Mouse (Mus musculus) frontal cortex, postnatal 36 days (tissue): ENCODE measurements around the gene Mns1.
"Not testable (repeated sequence)": the region's sequence is repeated elsewhere in the genome, so short reads cannot be mapped to it uniquely, and the experiment has no call there.

Experiments used
- DNase-seq, 2 experiments: peaks; one replicate each; pipeline ENCODE4 v3.0.0; 2022; ENCODE audit warnings: low spot score in 2 of 2

The Mns1 gene

DNA sequence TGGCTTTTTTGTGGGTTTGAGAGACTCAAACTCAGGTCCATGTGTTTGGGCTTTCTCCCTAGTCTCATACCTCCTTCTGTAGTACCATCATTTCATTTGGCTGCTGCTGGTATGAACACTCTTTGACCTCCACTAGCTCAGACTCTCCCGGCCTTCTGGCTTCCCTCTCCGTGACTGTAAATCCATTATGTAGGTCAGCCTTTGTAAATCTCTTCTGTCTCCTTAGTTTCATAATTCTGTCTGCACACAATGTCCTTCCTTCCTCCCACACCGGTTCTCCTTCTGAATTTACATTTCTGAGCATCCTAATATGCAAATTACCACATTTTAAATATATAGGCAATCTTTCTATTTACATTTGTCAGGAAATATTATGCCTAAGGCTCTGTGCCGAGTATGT is 9.9 kb upstream of the Mns1 start:
- peak in 1 of 2 experiments; percentile 2 for DNase-seq

- no peak for DNase-seq
These were observed 2.9 kb upstream of the Mns1 start for GRCm38 (mm10) chr9:72434876-72435275.

DNA sequence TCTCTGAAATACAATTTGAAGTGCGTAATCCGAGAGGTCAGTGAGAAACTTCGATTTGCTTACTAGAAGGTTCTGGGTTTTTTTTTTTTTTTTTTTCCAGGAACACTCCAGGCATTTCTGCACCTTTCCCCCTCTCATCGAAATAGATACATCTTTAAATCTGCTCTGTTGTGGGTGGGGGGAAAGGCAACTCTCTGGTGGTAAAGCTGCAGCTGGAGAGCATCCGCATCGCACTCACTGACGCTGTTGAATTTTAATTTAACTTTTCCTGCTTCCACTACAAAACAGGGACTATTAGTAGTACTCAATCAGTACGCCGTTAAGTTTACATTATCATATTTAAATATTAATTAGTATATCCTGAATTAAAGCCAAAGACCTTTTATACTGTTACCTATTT is 938 bp downstream of the Mns1 start:
- no peak for DNase-seq

GRCm38 (mm10) chr9:72440358-72440757 is 2.5 kb downstream of the Mns1 start:
- no peak for DNase-seq

GRCm38 (mm10) chr9:72440948-72441926 is 3.4 kb downstream of the Mns1 start:
- no peak for DNase-seq

DNA sequence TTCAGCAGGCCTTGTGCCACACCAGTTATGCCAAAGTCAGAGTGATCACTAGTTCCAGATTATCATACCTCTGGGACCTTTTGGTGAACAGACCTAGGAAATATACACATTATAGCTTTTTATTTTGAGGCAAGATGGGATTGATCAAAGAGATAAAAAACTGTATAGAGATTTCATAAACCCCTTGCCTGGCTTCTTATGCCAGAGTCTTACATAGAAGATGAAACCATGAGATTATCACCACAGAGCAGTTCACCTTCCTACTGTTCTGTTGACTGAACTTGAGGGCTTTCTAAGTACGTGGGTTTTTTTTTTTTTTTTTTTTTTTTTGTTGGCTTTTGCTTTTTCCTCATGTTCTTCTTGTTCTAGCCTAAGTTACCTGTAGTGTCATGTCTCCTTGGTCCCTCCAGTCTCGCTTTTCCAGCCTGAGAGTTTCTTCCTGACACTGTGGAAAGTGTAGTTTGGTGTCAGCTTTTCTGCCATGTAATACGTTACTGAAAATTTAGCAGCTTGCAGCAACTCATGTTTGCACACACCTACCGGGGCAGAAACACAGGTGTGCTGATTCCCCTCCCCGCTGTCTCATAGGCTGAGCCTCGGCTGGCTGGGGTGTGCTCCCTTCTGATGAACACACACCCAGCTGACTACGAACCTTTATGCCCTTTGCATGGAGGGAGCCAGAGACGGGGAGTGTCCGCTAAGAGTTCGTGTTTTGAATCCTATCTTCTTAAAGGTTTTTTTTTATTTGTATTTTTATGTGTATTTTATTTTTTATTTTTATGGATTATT is 4.3 kb downstream of the Mns1 start:
- DNase-seq = no peak

DNA sequence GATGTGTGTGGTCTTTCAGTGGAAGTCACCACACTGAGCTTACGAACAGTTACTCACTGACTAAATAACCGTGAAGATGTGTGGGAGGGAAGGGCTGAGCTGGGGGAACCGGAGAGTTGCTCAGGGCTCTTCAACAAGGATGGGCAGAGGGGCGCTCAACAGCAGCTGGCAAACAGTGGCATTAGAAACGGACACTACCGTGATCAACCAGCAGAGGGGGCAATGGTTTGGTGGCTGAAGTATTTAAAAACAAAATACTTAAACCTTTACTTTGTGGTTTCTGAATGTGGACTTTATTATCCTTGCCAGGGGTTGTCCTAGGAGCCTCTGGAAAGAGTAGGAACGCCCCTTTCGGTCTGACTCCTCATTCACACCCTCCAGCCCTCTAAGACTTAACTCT is 10.2 kb downstream of the Mns1 start:
- DNase-seq = peak; percentile 52 to 64

DNA sequence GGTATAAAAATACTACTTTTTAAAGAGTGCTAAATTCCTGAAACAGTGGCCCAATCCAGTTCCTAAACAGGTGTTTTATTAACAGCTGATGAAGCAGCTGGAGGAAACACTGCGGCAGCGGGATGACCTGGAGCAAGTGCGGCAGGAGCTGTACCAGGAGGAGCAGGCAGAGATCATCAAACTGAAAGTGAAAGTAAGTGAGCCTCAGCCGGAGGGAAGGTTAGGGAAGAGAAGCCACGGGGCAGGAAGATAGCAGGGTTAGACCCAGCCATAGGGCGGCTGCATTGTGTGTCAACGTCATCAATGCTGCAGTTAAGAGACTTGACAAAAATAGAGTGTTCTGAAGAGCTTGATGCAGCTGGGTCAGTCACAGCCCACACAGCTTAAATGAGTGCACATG is 11.6 kb downstream of the Mns1 start:
- DNase-seq = no peak

DNA sequence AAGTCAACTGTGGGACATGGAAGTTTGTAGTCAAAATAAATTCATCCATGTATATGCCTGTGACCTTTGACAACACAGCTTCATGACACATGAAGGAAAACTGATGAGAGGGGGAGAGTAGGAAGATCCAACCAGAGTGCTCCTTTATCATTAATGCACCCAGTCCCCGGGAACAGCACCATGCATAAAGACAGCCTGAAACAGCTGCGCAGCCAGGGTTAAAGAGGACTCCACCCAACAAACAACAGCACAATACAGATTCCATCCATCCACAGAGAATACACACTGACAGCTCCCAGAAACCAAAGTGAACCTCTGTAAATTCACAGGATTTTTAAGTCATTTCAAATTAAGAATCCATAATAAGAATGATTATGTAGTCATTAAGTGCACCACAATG is 12.0 kb downstream of the Mns1 start:
- no peak for DNase-seq

DNA sequence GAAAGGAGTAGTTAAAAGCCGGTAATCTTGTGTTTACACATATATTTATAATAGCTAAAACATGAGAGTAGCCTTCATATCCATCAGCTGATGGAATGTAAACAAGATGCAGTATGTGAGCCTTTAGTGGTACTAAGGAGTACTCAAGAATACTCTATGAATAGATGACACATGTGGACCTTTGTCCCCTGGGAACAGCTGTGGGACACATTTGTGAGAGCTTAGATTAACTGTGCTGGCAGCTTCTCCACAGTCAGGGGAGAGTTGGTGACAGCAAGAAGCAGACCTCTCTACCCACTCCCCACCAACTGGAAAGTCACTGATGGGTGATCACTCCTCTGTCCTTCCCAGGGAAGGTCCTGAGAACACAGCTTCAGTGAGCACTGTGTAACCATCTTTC is 12.6 kb downstream of the Mns1 start:
- DNase-seq = no peak

DNA sequence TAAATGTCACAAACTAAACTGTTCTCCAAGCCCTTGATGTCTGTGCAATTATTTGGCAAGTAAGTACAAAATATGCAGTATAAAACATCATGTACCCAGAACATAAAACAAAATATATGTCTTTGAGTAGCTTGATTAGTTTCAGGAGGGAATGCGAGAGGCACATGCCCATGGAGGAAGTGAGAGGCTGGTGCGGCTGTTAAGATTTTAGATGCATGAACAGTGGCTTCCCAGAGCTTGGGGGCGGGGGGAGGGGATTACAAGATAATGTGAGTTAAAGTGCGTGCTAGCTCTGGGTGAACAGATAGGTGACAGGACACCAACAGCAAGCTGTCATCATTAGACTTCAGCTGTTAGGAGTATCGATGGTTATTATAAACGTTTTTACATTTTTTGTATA is 13.3 kb downstream of the Mns1 start:
- DNase-seq = no peak

DNA sequence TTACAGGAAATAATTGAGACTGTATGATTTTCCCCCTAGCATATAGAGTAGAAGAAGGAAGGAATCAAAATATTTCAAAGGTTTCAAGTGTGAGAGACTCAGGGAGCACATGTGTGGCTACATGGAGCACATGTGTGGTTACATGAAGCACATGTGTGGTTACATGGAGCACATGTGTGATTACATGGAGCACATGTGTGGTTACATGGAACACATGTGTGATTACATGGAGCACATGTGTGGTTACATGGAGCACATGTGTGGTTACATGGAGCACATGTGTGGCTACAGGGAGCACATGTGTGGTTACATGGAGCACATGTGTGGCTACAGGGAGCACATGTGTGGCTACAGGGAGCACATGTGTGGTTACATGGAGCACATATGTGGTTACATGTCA is 16.5 kb downstream of the Mns1 start:
- DNase-seq = not testable (repeated sequence)

DNA sequence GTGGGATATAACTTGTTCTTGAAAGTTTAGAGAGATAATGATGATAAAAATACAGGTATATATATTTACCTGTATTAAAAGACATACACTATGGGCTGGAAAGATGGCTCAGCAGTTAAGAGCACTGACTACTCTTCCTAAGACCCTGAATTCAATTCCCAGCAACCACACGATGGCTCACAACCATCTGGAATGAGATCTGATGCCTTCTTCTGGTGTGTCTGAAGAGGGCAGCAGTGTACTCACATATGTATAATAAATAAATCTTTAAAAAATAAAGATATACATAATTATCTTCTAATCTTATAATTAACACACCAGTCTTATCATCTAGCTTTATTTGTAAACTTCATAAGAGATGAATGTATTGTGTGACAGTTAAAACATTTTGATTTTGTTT is 18.6 kb downstream of the Mns1 start:
- DNase-seq = no peak

DNA sequence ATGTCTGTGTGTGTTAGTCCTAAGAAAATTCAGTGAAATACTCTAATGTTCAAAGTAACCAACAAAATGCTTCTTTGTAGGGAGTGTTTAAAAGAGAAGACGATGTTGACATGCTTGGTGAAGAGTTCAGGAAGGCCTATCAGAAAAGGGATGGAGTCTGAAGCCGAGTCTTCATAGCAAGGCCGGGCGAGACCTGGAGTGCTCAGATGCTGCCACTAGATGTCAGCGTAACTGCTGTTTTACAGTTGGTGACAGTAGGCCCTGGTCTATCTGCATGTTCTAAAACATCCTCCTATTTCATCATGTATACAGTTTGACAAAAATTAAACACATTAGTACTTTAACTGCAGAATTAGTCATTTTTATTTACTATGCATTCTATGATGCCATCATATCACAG is 20.4 kb downstream of the Mns1 start:
- DNase-seq = peak; percentile 61 to 82

GRCm38 (mm10) chr9:72459703-72460102 is 21.9 kb downstream of the Mns1 start:
- DNase-seq = no peak

GRCm38 (mm10) chr9:72460767-72461166 is 23.0 kb downstream of the Mns1 start:
- DNase-seq = no peak

GRCm38 (mm10) chr9:72462427-72462826 is 24.6 kb downstream of the Mns1 start:
- DNase-seq = no peak

- no peak for DNase-seq
These were observed 27.0 kb downstream of the Mns1 start for GRCm38 (mm10) chr9:72464806-72465205.

DNA sequence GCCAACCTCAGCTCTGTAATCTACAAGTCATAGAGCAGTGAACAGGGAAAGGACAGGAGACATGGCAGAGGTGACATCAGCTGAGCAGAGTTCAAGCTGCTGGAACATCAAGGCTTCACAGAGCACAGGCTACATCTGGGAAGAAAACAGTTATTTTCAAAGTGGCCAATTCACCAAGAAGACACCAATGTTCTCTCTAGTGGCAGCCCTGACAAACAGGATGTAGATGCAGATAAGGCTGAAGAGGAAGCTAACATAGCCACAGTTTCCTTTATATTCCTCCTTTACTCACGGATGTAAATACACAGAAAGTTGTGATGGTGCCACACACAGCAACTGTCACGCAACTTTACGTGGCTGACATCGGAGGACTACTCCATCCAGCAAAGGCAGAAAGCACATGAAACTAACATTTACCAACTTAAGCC is 28.0 kb downstream of the Mns1 start:
- no peak for DNase-seq

DNA sequence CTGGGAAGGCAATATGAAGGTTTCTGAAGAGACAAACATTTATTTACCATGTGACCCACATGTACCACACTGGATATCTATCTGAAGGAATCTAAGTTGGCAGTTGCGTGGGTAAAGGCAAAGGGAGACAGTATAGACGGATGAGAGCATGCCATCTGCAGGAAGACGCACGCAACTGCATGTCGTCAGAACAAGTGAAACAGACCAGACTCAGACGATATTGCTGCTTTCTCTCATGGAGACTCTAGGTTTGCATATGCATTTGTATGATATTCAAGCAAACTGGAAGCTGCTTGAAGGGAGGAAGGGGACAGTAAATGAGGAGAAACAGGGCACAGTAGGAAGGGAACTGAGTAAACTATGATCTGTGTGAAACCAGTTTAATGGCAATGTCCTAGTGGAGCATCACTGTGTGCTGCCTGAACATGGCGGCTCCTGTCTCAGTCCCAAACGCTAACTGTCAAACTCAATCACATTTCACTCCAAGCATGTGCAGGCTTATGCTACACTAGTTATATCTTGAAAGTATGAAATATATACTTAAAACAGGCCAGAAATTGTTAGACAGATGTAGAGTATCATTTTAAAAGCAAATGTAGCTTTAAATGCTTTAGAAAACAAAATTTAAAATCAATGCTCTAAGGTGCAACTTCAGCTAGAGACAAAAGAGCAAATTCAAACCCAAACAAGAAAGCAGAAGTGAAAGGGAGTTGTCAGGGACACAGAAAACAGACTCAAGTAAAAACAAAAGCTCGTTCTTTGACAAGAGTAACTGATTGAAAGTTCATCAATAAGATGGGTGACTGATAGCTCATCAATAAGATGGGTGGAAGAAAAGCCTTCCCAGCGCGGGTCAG is 30.0 kb downstream of the Mns1 start:
- no peak for DNase-seq

DNA sequence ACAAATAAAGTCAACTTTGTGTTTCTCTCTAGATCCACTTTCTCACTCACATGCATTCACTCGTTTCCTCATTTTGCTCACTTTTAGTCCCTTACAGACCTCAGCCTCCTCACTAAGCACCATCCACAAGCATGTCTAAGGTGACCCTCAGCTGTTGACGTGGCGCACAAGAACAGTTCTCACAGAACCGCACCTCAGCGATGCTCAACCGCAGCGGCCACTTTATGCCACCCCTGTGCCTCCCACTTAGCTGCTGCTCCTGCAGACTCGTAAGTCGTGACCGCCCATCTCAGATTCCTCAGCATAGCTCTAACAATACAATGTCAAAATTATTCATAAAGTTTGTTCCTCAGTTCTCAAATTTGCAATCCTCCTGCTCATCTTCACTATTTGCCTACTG is 30.8 kb downstream of the Mns1 start:
- DNase-seq = no peak

DNA sequence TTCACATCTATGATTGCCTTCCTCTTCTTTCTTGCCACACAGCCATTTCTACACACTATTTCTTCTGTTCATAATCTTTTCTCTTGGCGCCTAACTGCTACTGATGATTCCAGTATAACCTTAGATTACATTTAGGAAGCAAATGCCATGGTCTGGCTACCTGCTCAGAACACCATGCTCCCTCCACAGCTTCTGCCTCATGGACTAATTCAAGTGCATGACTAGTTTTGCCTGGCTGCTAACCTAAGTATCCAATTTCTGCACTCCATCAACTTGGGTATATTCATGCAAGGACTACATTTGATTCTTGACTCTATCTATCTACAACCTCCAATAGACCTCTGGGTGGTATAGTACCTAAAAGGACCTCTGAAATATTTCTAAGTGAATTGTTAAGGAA is 32.0 kb downstream of the Mns1 start:
- DNase-seq = no peak
